Mouse (Mus musculus) liver, postnatal 0 days (tissue): ENCODE results near the gene Atp8a1.

Experiments
- CTCF ChIP-seq: sonication (generic); IDR thresholded peaks from 2 replicates; pipeline ENCODE4 v1.5.1; 2016; ENCODE audit warnings: antibody characterized with exemption, low read depth
- EP300 ChIP-seq: IDR thresholded peaks from 2 replicates; pipeline ENCODE4 v1.6.1; 2016; ENCODE audit warnings: antibody characterized with exemption, low read depth, mild to moderate bottlenecking

DNA sequence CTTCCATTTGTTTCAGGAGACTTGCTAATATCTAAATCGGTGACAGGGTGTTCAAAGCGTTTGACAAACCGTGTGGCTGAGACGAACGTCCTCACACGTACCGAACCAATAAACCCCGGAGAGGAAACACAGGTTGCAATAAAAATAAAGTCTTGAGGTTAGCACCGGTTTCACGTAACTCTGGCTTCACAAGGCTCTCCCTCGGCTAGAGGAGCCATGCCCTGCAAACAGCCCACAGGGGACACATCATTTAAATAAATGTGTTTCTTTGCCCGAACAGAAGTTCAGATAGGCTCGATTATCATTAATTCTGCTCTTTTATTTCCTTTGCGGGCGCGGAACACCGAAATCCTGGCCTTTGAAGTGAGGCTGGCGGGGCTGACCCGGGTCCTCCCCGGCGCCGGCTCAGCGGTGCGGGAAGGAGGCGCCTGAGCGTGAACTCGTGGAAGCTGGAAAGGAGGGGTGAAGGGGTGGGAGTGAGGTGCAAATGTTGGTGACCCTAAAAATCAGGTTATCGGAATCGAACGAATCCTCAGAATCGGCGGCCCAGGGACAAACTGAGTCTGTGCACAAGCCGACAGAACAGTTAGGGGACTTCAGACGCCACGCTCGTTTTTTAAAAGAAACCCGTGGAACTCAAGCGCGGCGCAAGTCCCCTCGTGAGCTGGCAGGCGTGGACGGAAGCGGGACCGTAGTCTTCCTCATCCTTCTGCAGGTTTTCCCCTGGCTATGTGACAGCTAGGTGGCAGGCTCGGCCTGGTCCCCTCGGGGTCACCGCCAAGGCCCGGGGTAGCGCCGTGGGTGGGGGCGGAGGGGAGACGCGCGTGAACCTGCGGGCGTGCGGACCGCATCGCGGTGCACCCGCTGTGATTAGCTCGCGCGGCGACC, 240.1 kb downstream of the Atp8a1 start:
- TF ChIP-seq CTCF (peak; percentile 21; the same call in 1 of the 2 replicates), EP300 (no peak)
